Comparison of ENCODE assay signal across 19 mouse cellular contexts in genomic region chr9:89891534-89892293, GRCm38 (mm10). TPM values are rescaled to one million over a fixed set of nuclear protein-coding genes. Genes with fewer than 3 reads are reported as not detected.
DNase-seq lines count a peak whose midpoint lies in the region; ATAC-seq lines count a peak whose summit lies in the region.
"Had no signal": no experiment of that assay in that cellular context is flagged by ENCODE, and none has a peak within 500 bp of the region (broad histone marks: within the 10 kb centered on the region; RNA-seq: fewer than 3 reads in every experiment).

No protein-coding gene starts in this region.

- no peak overlapping the region for H3K9ac ChIP-seq in lung, embryonic 16.5 days (ENCODE audit: low read length)
- no peak overlapping the region for H3K9ac ChIP-seq in embryonic facial prominence, embryonic 15.5 days
- H3K9ac ChIP-seq in midbrain, embryonic 16.5 days (ENCODE audit: low read depth, low read length): no peak overlapping the region
- H3K9ac ChIP-seq: heart, embryonic 15.5 days; neural tube, embryonic 12.5 days; stomach, embryonic 15.5 days had no signal

- 71% methylated on average over 10 of the region's 10 CpGs for WGBS in lung, embryonic 16.5 days
- WGBS in embryonic facial prominence, embryonic 15.5 days: 61% methylated on average over 10 of the region's 10 CpGs
- 70% methylated on average over 10 of the region's 10 CpGs for WGBS in midbrain, embryonic 16.5 days

- no peak overlapping the region for H3K4me2 ChIP-seq in lung, embryonic 16.5 days (ENCODE audit: low read depth, low read length)
- H3K4me2 ChIP-seq in embryonic facial prominence, embryonic 15.5 days (replicated peaks): no peak overlapping the region
- no peak overlapping the region for H3K4me2 ChIP-seq in midbrain, embryonic 16.5 days (ENCODE audit: low read length)
- H3K4me2 ChIP-seq: heart, embryonic 15.5 days; neural tube, embryonic 12.5 days; stomach, embryonic 15.5 days had no signal

- H3K4me3 ChIP-seq in lung, embryonic 16.5 days (ENCODE audit: low read length): no peak overlapping the region
- no peak overlapping the region for H3K4me3 ChIP-seq in embryonic facial prominence, embryonic 15.5 days (replicated peaks)
- no peak overlapping the region for H3K4me3 ChIP-seq in midbrain, embryonic 16.5 days (ENCODE audit: low read depth, low read length)
- H3K4me3 ChIP-seq: heart, embryonic 15.5 days; limb, embryonic 10.5 days; megakaryocyte, embryonic 14.5 days; neural tube, embryonic 12.5 days; stomach, embryonic 15.5 days had no signal

- no peak overlapping the region for H3K27ac ChIP-seq in lung, embryonic 16.5 days (ENCODE audit: low read length)
- H3K27ac ChIP-seq in embryonic facial prominence, embryonic 15.5 days (replicated peaks): no peak overlapping the region
- no peak overlapping the region for H3K27ac ChIP-seq in midbrain, embryonic 16.5 days (ENCODE audit: low read length)
- H3K27ac ChIP-seq: heart, embryonic 15.5 days; limb, embryonic 10.5 days; neural tube, embryonic 12.5 days; stomach, embryonic 15.5 days had no signal

- H3K27me3 ChIP-seq in lung, embryonic 16.5 days (ENCODE audit: control insufficient read depth, insufficient read depth, low read depth, low read length): no peaks in the 10 kb centered on the region
- H3K27me3 ChIP-seq in embryonic facial prominence, embryonic 15.5 days: peaks cover 4% of the 10 kb centered on the region; the same call in 1 of the 2 replicates
- H3K27me3 ChIP-seq in midbrain, embryonic 16.5 days (ENCODE audit: control insufficient read depth, insufficient read depth, low read depth, low read length): no peaks in the 10 kb centered on the region
- H3K27me3 ChIP-seq: neural tube, embryonic 12.5 days; stomach, embryonic 15.5 days had no signal

- ATAC-seq in lung, embryonic 16.5 days (ENCODE audit: low read depth): peak; percentile 15; the same call in 1 of the 2 replicates
- ATAC-seq in embryonic facial prominence, embryonic 15.5 days (ENCODE audit: insufficient number of reproducible peaks, low FRiP score, low TSS enrichment, low read depth): peak; percentile 82
- peak; percentile 94 for ATAC-seq in midbrain, embryonic 16.5 days
- ATAC-seq: intestine, postnatal 0 days had no signal

- H3K9me3 ChIP-seq in lung, embryonic 16.5 days (ENCODE audit: control insufficient read depth, low read length): no peaks in the 10 kb centered on the region
- H3K9me3 ChIP-seq in embryonic facial prominence, embryonic 15.5 days (replicated peaks): no peaks in the 10 kb centered on the region
- no peaks in the 10 kb centered on the region for H3K9me3 ChIP-seq in midbrain, embryonic 16.5 days (replicated peaks; ENCODE audit: control insufficient read depth, low read length, poor library complexity, severe bottlenecking)
- H3K9me3 ChIP-seq: heart, embryonic 15.5 days; limb, embryonic 10.5 days; megakaryocyte, embryonic 14.5 days; neural tube, embryonic 12.5 days; stomach, embryonic 15.5 days had no signal

- H3K4me1 ChIP-seq in lung, embryonic 16.5 days (replicated peaks; ENCODE audit: control insufficient read depth, insufficient read depth, low read length): no peaks in the 10 kb centered on the region
- no peaks in the 10 kb centered on the region for H3K4me1 ChIP-seq in embryonic facial prominence, embryonic 15.5 days
- H3K4me1 ChIP-seq in midbrain, embryonic 16.5 days (ENCODE audit: control insufficient read depth, insufficient read depth, low read length): no peaks in the 10 kb centered on the region
- H3K4me1 ChIP-seq: limb, embryonic 10.5 days; megakaryocyte, embryonic 14.5 days; neural tube, embryonic 12.5 days; stomach, embryonic 15.5 days had no signal

- H3K36me3 ChIP-seq in lung, embryonic 16.5 days (ENCODE audit: control insufficient read depth, insufficient read depth, low read length): no peaks in the 10 kb centered on the region
- H3K36me3 ChIP-seq in embryonic facial prominence, embryonic 15.5 days: no peaks in the 10 kb centered on the region
- no peaks in the 10 kb centered on the region for H3K36me3 ChIP-seq in midbrain, embryonic 16.5 days (ENCODE audit: control insufficient read depth, insufficient read depth, low read length)
- H3K36me3 ChIP-seq: heart, embryonic 15.5 days; limb, embryonic 10.5 days; neural tube, embryonic 12.5 days; stomach, embryonic 15.5 days had no signal

- peak; percentile 82 for DNase-seq in heart, adult 11 months
- no peak for DNase-seq in heart, adult 18-20 months
- no peak for DNase-seq in lung, postnatal 14 days
- DNase-seq in spleen, adult 12 weeks (ENCODE audit: low spot score): no peak
- DNase-seq in yolk sac, embryonic 10.5 days (ENCODE audit: low spot score): no peak
- DNase-seq: adrenal gland, postnatal 10 days; cerebellum, adult 11 months; kidney, postnatal 25 days; right cerebral cortex, postnatal 4 days had no signal

RNA-seq across cellular contexts. Expression of gene Rasgrf1, which starts 18.0 kb away (rescaled TPM):
- under 1 TPM; 0.15 TPM for total RNA-seq in heart, adult 18-20 months (2021)
- 0.79 and 1.5 TPM in 2 replicates for polyA plus RNA-seq in lung, embryonic 16.5 days (2015; fragmentation: Nextera tagmentation; extraction: Ambion mirVana)
- polyA plus RNA-seq in embryonic facial prominence, embryonic 15.5 days (2015; fragmentation: Nextera tagmentation; extraction: Ambion mirVana): 0.96 and 1.1 TPM in 2 replicates
- polyA plus RNA-seq in midbrain, embryonic 16.5 days (2015; fragmentation: Nextera tagmentation; extraction: Ambion mirVana): 5.6 and 9.9 TPM in 2 replicates
- total RNA-seq: CH12.LX had no signal
- polyA plus RNA-seq: intestine, postnatal 0 days had no signal

Comparison
In these comparisons a context has a peak if more than half of its experiments do, and no peak if none do; other contexts are left out.
1. ATAC-seq: peak in every context shown above with its lines; median percentile 94 in midbrain, embryonic 16.5 days; 82 in embryonic facial prominence, embryonic 15.5 days; 15 in lung, embryonic 16.5 days.